Mouse (Mus musculus) G1E (cell line): ENCODE data around the gene Jun.

Source experiments
- CTCF ChIP-seq: IDR thresholded peaks from 2 replicates; pipeline ENCODE4 v1.5.1; 2012; ENCODE audit warnings: low read depth, low read length, inconsistent platforms, mixed read lengths
- POLR2AphosphoS5 ChIP-seq: IDR thresholded peaks from 2 replicates; pipeline ENCODE4 v1.6.1; 2012; ENCODE audit warnings: low read depth, low read length, inconsistent platforms; ENCODE audit not compliant: insufficient replicate concordance
- TAL1 ChIP-seq: conservative IDR thresholded peaks from 2 replicates; pipeline ENCODE4 v1.6.1; 2012; ENCODE audit warnings: low read depth, low read length, inconsistent platforms, mixed read lengths

GRCm38 (mm10) chr4:95052025-95052899, at the start of gene Jun:
- TF ChIP-seq CTCF = no peak
- no peak for TF ChIP-seq POLR2AphosphoS5
- no peak for TF ChIP-seq TAL1
